Mouse (Mus musculus): Measurements from ENCODE around the gene Dnajc11. TPM values are rescaled to one million over a fixed set of nuclear protein-coding genes. Genes with fewer than 3 reads are reported as not detected.
A peak's percentile ranks its signal among the peaks of the same experiment; 100 is the strongest.

The Dnajc11 gene
- polyA plus RNA-seq, 1 experiment from 2014 or later = 47.5 TPM

- Histone ChIP-seq H3K27me3 (replicated peaks; ENCODE audit: control insufficient read depth, insufficient read depth, low read length) (no peaks in the 10 kb centered on the region), H3K4me2 (ENCODE audit: low read depth, low read length) (no peak overlapping the region), H3K36me3 (ENCODE audit: control insufficient read depth, insufficient read depth, low read length) (peaks cover 26% of the 10 kb centered on the region), H3K9ac (ENCODE audit: low read depth, low read length) (no peak overlapping the region), H3K9me3 (ENCODE audit: control insufficient read depth, low read length) (no peaks in the 10 kb centered on the region), H3K27ac (replicated peaks; ENCODE audit: low read depth, low read length) (no peak overlapping the region), H3K4me1 (ENCODE audit: control insufficient read depth, insufficient read depth, low read length) (no peaks in the 10 kb centered on the region), H3K4me3 (ENCODE audit: low read depth, low read length) (no peak overlapping the region)
- DNase-seq (ENCODE audit: low spot score) (no peak), ATAC-seq (ENCODE audit: low read depth) (no peak)
- WGBS = 90% methylated on average over 14 of the region's 14 CpGs
Observed at GRCm38 (mm10) chr4:151948497-151949471, 15.3 kb downstream of the Dnajc11 start.

- no peak for ATAC-seq (ENCODE audit: low read depth)
- H3K27me3 ChIP-seq (replicated peaks; ENCODE audit: control insufficient read depth, insufficient read depth, low read length) = no peaks in the 10 kb centered on the region
- H3K27ac ChIP-seq (replicated peaks; ENCODE audit: low read depth, low read length) = no peak overlapping the region
- no peaks in the 10 kb centered on the region for H3K9me3 ChIP-seq (ENCODE audit: control insufficient read depth, low read length)
- no peak overlapping the region for H3K4me2 ChIP-seq (ENCODE audit: low read depth, low read length)
- WGBS = 83% methylated on average over 6 of the region's 6 CpGs
- no peak overlapping the region for H3K4me3 ChIP-seq (ENCODE audit: low read depth, low read length)
- H3K36me3 ChIP-seq (ENCODE audit: control insufficient read depth, insufficient read depth, low read length) = peaks cover 60% of the 10 kb centered on the region
- DNase-seq (ENCODE audit: low spot score) = no peak
- no peak overlapping the region for H3K9ac ChIP-seq (ENCODE audit: low read depth, low read length)
- no peaks in the 10 kb centered on the region for H3K4me1 ChIP-seq (ENCODE audit: control insufficient read depth, insufficient read depth, low read length)
Observed at GRCm38 (mm10) chr4:151953209-151953608, 19.7 kb downstream of the Dnajc11 start.

- Histone ChIP-seq H3K9ac (ENCODE audit: low read depth, low read length) (no peak overlapping the region), H3K27ac (replicated peaks; ENCODE audit: low read depth, low read length) (no peak overlapping the region), H3K4me2 (ENCODE audit: low read depth, low read length) (no peak overlapping the region), H3K36me3 (ENCODE audit: control insufficient read depth, insufficient read depth, low read length) (peaks cover 77% of the 10 kb centered on the region), H3K4me1 (ENCODE audit: control insufficient read depth, insufficient read depth, low read length) (no peaks in the 10 kb centered on the region), H3K9me3 (ENCODE audit: control insufficient read depth, low read length) (no peaks in the 10 kb centered on the region), H3K4me3 (ENCODE audit: low read depth, low read length) (no peak overlapping the region), H3K27me3 (replicated peaks; ENCODE audit: control insufficient read depth, insufficient read depth, low read length) (no peaks in the 10 kb centered on the region)
- DNase-seq (ENCODE audit: low spot score) (no peak), ATAC-seq (ENCODE audit: low read depth) (no peak)
- 91% methylated on average over 1 of the region's 1 CpGs for WGBS
Observed at GRCm38 (mm10) chr4:151955791-151956190, 22.3 kb downstream of the Dnajc11 start.

GRCm38 (mm10) chr4:151957584-151958315 lies 24.3 kb downstream of the Dnajc11 start:
- H3K9me3 ChIP-seq (ENCODE audit: control insufficient read depth, low read length) = no peaks in the 10 kb centered on the region
- ATAC-seq (ENCODE audit: low read depth) (no peak), DNase-seq (ENCODE audit: low spot score) (no peak)
- H3K4me1 ChIP-seq (ENCODE audit: control insufficient read depth, insufficient read depth, low read length) = no peaks in the 10 kb centered on the region
- 90% methylated on average over 9 of the region's 9 CpGs for WGBS
- peaks cover 79% of the 10 kb centered on the region for H3K36me3 ChIP-seq (ENCODE audit: control insufficient read depth, insufficient read depth, low read length)
- H3K4me2 ChIP-seq (ENCODE audit: low read depth, low read length) = no peak overlapping the region
- no peak overlapping the region for H3K9ac ChIP-seq (ENCODE audit: low read depth, low read length)
- no peak overlapping the region for H3K4me3 ChIP-seq (ENCODE audit: low read depth, low read length)
- H3K27ac ChIP-seq (replicated peaks; ENCODE audit: low read depth, low read length) = no peak overlapping the region
- H3K27me3 ChIP-seq (replicated peaks; ENCODE audit: control insufficient read depth, insufficient read depth, low read length) = no peaks in the 10 kb centered on the region

- Histone ChIP-seq H3K9me3 (ENCODE audit: control insufficient read depth, low read length) (no peaks in the 10 kb centered on the region), H3K27me3 (replicated peaks; ENCODE audit: control insufficient read depth, insufficient read depth, low read length) (no peaks in the 10 kb centered on the region), H3K4me3 (ENCODE audit: low read depth, low read length) (no peak overlapping the region), H3K4me1 (ENCODE audit: control insufficient read depth, insufficient read depth, low read length) (no peaks in the 10 kb centered on the region), H3K9ac (ENCODE audit: low read depth, low read length) (no peak overlapping the region), H3K27ac (replicated peaks; ENCODE audit: low read depth, low read length) (no peak overlapping the region), H3K4me2 (ENCODE audit: low read depth, low read length) (no peak overlapping the region), H3K36me3 (ENCODE audit: control insufficient read depth, insufficient read depth, low read length) (peaks cover 79% of the 10 kb centered on the region)
- 86% methylated on average over 11 of the region's 11 CpGs for WGBS
- ATAC-seq (ENCODE audit: low read depth) (no peak), DNase-seq (ENCODE audit: low spot score) (no peak)
Observed at GRCm38 (mm10) chr4:151959849-151960512, 26.5 kb downstream of the Dnajc11 start.

- no peak overlapping the region for H3K4me3 ChIP-seq (ENCODE audit: low read depth, low read length)
- no peak overlapping the region for H3K27ac ChIP-seq (replicated peaks; ENCODE audit: low read depth, low read length)
- peak; percentile 19 for DNase-seq (ENCODE audit: low spot score)
- no peaks in the 10 kb centered on the region for H3K27me3 ChIP-seq (replicated peaks; ENCODE audit: control insufficient read depth, insufficient read depth, low read length)
- H3K9ac ChIP-seq (ENCODE audit: low read depth, low read length) = no peak overlapping the region
- peaks cover 80% of the 10 kb centered on the region for H3K36me3 ChIP-seq (ENCODE audit: control insufficient read depth, insufficient read depth, low read length)
- no peaks in the 10 kb centered on the region for H3K9me3 ChIP-seq (ENCODE audit: control insufficient read depth, low read length)
- no peak overlapping the region for H3K4me2 ChIP-seq (ENCODE audit: low read depth, low read length)
- peak; percentile 41; the same call in 1 of the 2 replicates for ATAC-seq (ENCODE audit: low read depth)
- WGBS = 76% methylated on average over 3 of the region's 3 CpGs
- H3K4me1 ChIP-seq (ENCODE audit: control insufficient read depth, insufficient read depth, low read length) = no peaks in the 10 kb centered on the region
Observed at GRCm38 (mm10) chr4:151960513-151960854, 27.0 kb downstream of the Dnajc11 start.

- H3K9ac ChIP-seq (ENCODE audit: low read depth, low read length) = no peak overlapping the region
- no peaks in the 10 kb centered on the region for H3K9me3 ChIP-seq (ENCODE audit: control insufficient read depth, low read length)
- H3K4me1 ChIP-seq (ENCODE audit: control insufficient read depth, insufficient read depth, low read length) = no peaks in the 10 kb centered on the region
- no peaks in the 10 kb centered on the region for H3K27me3 ChIP-seq (replicated peaks; ENCODE audit: control insufficient read depth, insufficient read depth, low read length)
- DNase-seq (ENCODE audit: low spot score) (no peak), ATAC-seq (ENCODE audit: low read depth) (no peak)
- no peak overlapping the region for H3K27ac ChIP-seq (replicated peaks; ENCODE audit: low read depth, low read length)
- peaks cover 72% of the 10 kb centered on the region for H3K36me3 ChIP-seq (ENCODE audit: control insufficient read depth, insufficient read depth, low read length)
- WGBS = 83% methylated on average over 3 of the region's 3 CpGs
- H3K4me2 ChIP-seq (ENCODE audit: low read depth, low read length) = no peak overlapping the region
- no peak overlapping the region for H3K4me3 ChIP-seq (ENCODE audit: low read depth, low read length)
Observed at GRCm38 (mm10) chr4:151962817-151963216, 29.3 kb downstream of the Dnajc11 start.

GRCm38 (mm10) chr4:151968204-151968921 lies 34.9 kb downstream of the Dnajc11 start:
- Histone ChIP-seq H3K4me1 (ENCODE audit: control insufficient read depth, insufficient read depth, low read length) (no peaks in the 10 kb centered on the region), H3K4me3 (ENCODE audit: low read depth, low read length) (no peak overlapping the region), H3K9me3 (ENCODE audit: control insufficient read depth, low read length) (no peaks in the 10 kb centered on the region), H3K27me3 (replicated peaks; ENCODE audit: control insufficient read depth, insufficient read depth, low read length) (no peaks in the 10 kb centered on the region), H3K27ac (replicated peaks; ENCODE audit: low read depth, low read length) (no peak overlapping the region), H3K36me3 (ENCODE audit: control insufficient read depth, insufficient read depth, low read length) (peaks cover 64% of the 10 kb centered on the region), H3K4me2 (ENCODE audit: low read depth, low read length) (no peak overlapping the region), H3K9ac (ENCODE audit: low read depth, low read length) (no peak overlapping the region)
- ATAC-seq (ENCODE audit: low read depth) (no peak), DNase-seq (ENCODE audit: low spot score) (no peak)
- WGBS = 92% methylated on average over 26 of the region's 26 CpGs

Measured in embryonic facial prominence, embryonic 14.5 days (tissue).